Mouse (Mus musculus) CH12.LX (cell line): ENCODE results near the gene Plekhg3. TPM values are rescaled to one million over a fixed set of nuclear protein-coding genes. Genes with fewer than 3 reads are reported as not detected.

Experiments
- DNase-seq: peaks from one replicate; pipeline ENCODE4 v3.0.0-alpha.2; 2013; ENCODE audit errors: extremely low read depth
- H3K27ac ChIP-seq: 2 replicates; pipeline ENCODE4 v1.5.1; 2012; ENCODE audit warnings: low read depth, mild to moderate bottlenecking, control low read depth, moderate library complexity; ENCODE audit not compliant: insufficient read depth
- H3K27me3 ChIP-seq: replicated peaks from 2 replicates; pipeline ENCODE3; 2012; ENCODE audit warnings: inconsistent platforms
- H3K36me3 ChIP-seq, 2 experiments: replicated peaks in 1 of 2; 2 replicates each; pipeline versions ENCODE3 to v1.6.1; 2012; ENCODE audit warnings: inconsistent platforms in 1 of 2, low read length in 1 of 2, mild to moderate bottlenecking in 1 of 2, mixed read lengths in 1 of 2, moderate library complexity in 1 of 2; ENCODE audit not compliant: control insufficient read depth in 1 of 2, insufficient read depth in 1 of 2
- H3K4me1 ChIP-seq, 2 experiments: 2 replicates each; pipeline ENCODE4 v1.6.1; 2012; ENCODE audit warnings: inconsistent platforms in 1 of 2, moderate library complexity in 1 of 2; ENCODE audit not compliant: insufficient read depth in 2 of 2, control insufficient read depth in 1 of 2
- H3K4me2 ChIP-seq: 2 replicates; pipeline ENCODE4 v1.6.1; 2012; ENCODE audit warnings: low read depth, mild to moderate bottlenecking, control low read depth; ENCODE audit not compliant: poor library complexity, insufficient read depth, severe bottlenecking
- H3K4me3 ChIP-seq, 3 experiments: fragments of 150-350 bp in 1 of 3; sonication (generic) in 1 of 3; replicated peaks in 1 of 3; 2 replicates each; pipeline versions ENCODE3 to v1.5.1; 2011 to 2012; ENCODE audit warnings: low read depth in 2 of 3, low read length in 2 of 3, mild to moderate bottlenecking in 2 of 3, moderate library complexity in 2 of 3, control low read depth in 1 of 3, improper control_type of control experiment in 1 of 3, inconsistent platforms in 1 of 3, mixed read lengths in 1 of 3; ENCODE audit not compliant: poor library complexity in 1 of 3
- H3K79me2 ChIP-seq: replicated peaks from 2 replicates; pipeline ENCODE4 v1.6.1; 2012; ENCODE audit warnings: mild to moderate bottlenecking, moderate library complexity; ENCODE audit not compliant: control insufficient read depth, poor library complexity, insufficient read depth, severe bottlenecking; ENCODE audit errors: extremely low read depth
- H3K9ac ChIP-seq: 2 replicates; pipeline ENCODE4 v1.6.1; 2012; ENCODE audit warnings: low read depth, mild to moderate bottlenecking, control low read depth, moderate library complexity; ENCODE audit not compliant: insufficient read depth
- H3K9me3 ChIP-seq: replicated peaks from 2 replicates; pipeline ENCODE3; 2012; ENCODE audit warnings: low read length, inconsistent platforms, mixed read lengths
- BHLHE40 ChIP-seq: IDR thresholded peaks from 2 replicates; pipeline ENCODE4 v1.6.1; 2011; ENCODE audit warnings: mild to moderate bottlenecking, low read depth, low read length, improper control_type of control experiment
- CHD1 ChIP-seq: IDR thresholded peaks from 2 replicates; pipeline ENCODE4 v1.6.1; 2012; ENCODE audit warnings: low read depth, low read length, improper control_type of control experiment, inconsistent platforms
- E2F4 ChIP-seq: IDR thresholded peaks from 2 replicates; pipeline ENCODE4 v1.6.1; 2011; ENCODE audit warnings: low read depth, low read length, improper control_type of control experiment; ENCODE audit not compliant: insufficient replicate concordance
- ELF1 ChIP-seq: IDR thresholded peaks from 2 replicates; pipeline ENCODE4 v1.6.1; 2014; ENCODE audit warnings: low read depth, mild to moderate bottlenecking, inconsistent platforms, low read length, improper control_type of control experiment
- ETS1 ChIP-seq: conservative IDR thresholded peaks from 2 replicates; pipeline ENCODE4 v1.6.1; 2012; ENCODE audit warnings: low read depth, mild to moderate bottlenecking, inconsistent platforms, low read length, improper control_type of control experiment, moderate library complexity
- GABPA ChIP-seq: IDR thresholded peaks from 2 replicates; pipeline ENCODE4 v1.6.1; 2012; ENCODE audit warnings: low read depth, low read length, improper control_type of control experiment, inconsistent platforms; ENCODE audit not compliant: insufficient replicate concordance
- HCFC1 ChIP-seq: IDR thresholded peaks from 2 replicates; pipeline ENCODE4 v1.6.1; 2012; ENCODE audit warnings: low read depth, mild to moderate bottlenecking, inconsistent platforms, low read length, improper control_type of control experiment
- JUND ChIP-seq: conservative IDR thresholded peaks from 2 replicates; pipeline ENCODE4 v1.6.1; 2011; ENCODE audit warnings: low read depth, low read length, improper control_type of control experiment
- MAFK ChIP-seq: IDR thresholded peaks from 2 replicates; pipeline ENCODE4 v1.6.1; 2011; ENCODE audit warnings: low read length, improper control_type of control experiment; ENCODE audit not compliant: insufficient replicate concordance
- MEF2A ChIP-seq: IDR thresholded peaks from 2 replicates; pipeline ENCODE4 v1.6.1; 2014; ENCODE audit warnings: low read depth, mild to moderate bottlenecking, inconsistent platforms, low read length, improper control_type of control experiment, borderline replicate concordance
- MYC ChIP-seq: IDR thresholded peaks from 2 replicates; pipeline ENCODE4 v1.6.1; 2011; ENCODE audit warnings: low read depth, mild to moderate bottlenecking, improper control_type of control experiment, low read length
- NELFE ChIP-seq: IDR thresholded peaks from 2 replicates; pipeline ENCODE4 v1.6.1; 2011; ENCODE audit warnings: low read depth, low read length, improper control_type of control experiment
- NRF1 ChIP-seq: IDR thresholded peaks from 2 replicates; pipeline ENCODE4 v1.6.1; 2014; ENCODE audit warnings: low read depth, mild to moderate bottlenecking, inconsistent platforms, low read length, improper control_type of control experiment, moderate library complexity
- PAX5 ChIP-seq: IDR thresholded peaks from 2 replicates; pipeline ENCODE4 v1.6.1; 2012; ENCODE audit warnings: low read length, inconsistent platforms, mixed read lengths
- POLR2AphosphoS2 ChIP-seq: IDR thresholded peaks from 2 replicates; pipeline ENCODE4 v1.6.1; 2011; ENCODE audit warnings: low read depth, low read length, improper control_type of control experiment
- RAD21 ChIP-seq: IDR thresholded peaks from 2 replicates; pipeline ENCODE4 v1.6.1; 2011; ENCODE audit warnings: low read depth, mild to moderate bottlenecking, low read length, improper control_type of control experiment, moderate library complexity
- RCOR1 ChIP-seq: conservative IDR thresholded peaks from 2 replicates; pipeline ENCODE4 v1.6.1; 2012; ENCODE audit warnings: low read depth, mild to moderate bottlenecking, inconsistent platforms, low read length, improper control_type of control experiment
- SIN3A ChIP-seq: IDR thresholded peaks from 2 replicates; pipeline ENCODE4 v1.6.1; 2012; ENCODE audit warnings: low read length, improper control_type of control experiment, inconsistent platforms
- SMC3 ChIP-seq: IDR thresholded peaks from 2 replicates; pipeline ENCODE4 v1.6.1; 2011; ENCODE audit warnings: low read depth, low read length, improper control_type of control experiment
- TCF12 ChIP-seq: IDR thresholded peaks from 2 replicates; pipeline ENCODE4 v1.6.1; 2014; ENCODE audit warnings: low read depth, mild to moderate bottlenecking, inconsistent platforms, low read length, improper control_type of control experiment
- UBTF ChIP-seq: IDR thresholded peaks from 2 replicates; pipeline ENCODE4 v1.6.1; 2012; ENCODE audit warnings: low read depth, mild to moderate bottlenecking, inconsistent platforms, low read length, improper control_type of control experiment, moderate library complexity
- USF2 ChIP-seq: conservative IDR thresholded peaks from 2 replicates; pipeline ENCODE4 v1.6.1; 2011; ENCODE audit warnings: low read depth, low read length, improper control_type of control experiment
- ZC3H11A ChIP-seq: IDR thresholded peaks from 2 replicates; pipeline ENCODE4 v1.6.1; 2012; ENCODE audit warnings: low read depth, mild to moderate bottlenecking, inconsistent platforms, low read length, improper control_type of control experiment
- ZKSCAN1 ChIP-seq: IDR thresholded peaks from 2 replicates; pipeline ENCODE4 v1.6.1; 2012; ENCODE audit warnings: low read depth, inconsistent platforms, low read length, improper control_type of control experiment, borderline replicate concordance
- ZMIZ1 ChIP-seq: IDR thresholded peaks from 2 replicates; pipeline ENCODE4 v1.6.1; 2012; ENCODE audit warnings: low read depth, mild to moderate bottlenecking, inconsistent platforms, low read length, improper control_type of control experiment
- dilution Hi-C: fragments of 300-500 bp; cut with MboI; formaldehyde crosslinking; loops from 2 replicates; pipeline ENCODE4 v1.14.3; 2020; ENCODE audit warnings: low sequenced_read_pairs; ENCODE audit not compliant: extremely low pct_unique_long_range_greater_than_20kb, extremely low pct_ligation_motif_present
- in situ Hi-C: fragments of 300-500 bp; cut with MboI; formaldehyde crosslinking; loops from 3 replicates; pipeline ENCODE4 v1.14.3; 2019; ENCODE audit warnings: low sequenced_read_pairs, low pct_ligation_motif_present, low pct_unique_long_range_greater_than_20kb, mixed read lengths
- polyA plus RNA-seq: library from polyadenylated mRNA; unstranded; fragments of >175 nt; gene quantifications from 2 replicates; pipeline ENCODE4 v1.2.1, GENCODE M21; 2012; ENCODE audit warnings: low read depth; ENCODE audit not compliant: insufficient read length
- total RNA-seq, 2 experiments: library from RNA; depleted of rRNA; stranded (reverse); fragments of 300-350 nt in 1 of 2; fragments of >200 nt in 1 of 2; gene quantifications; 2 replicates each; pipeline ENCODE4 v1.2.3; 2012 to 2014

The Plekhg3 gene
- total and polyA plus RNA-seq, 3 experiments: 0.04 to 6.1 (median 0.27) TPM

DNA sequence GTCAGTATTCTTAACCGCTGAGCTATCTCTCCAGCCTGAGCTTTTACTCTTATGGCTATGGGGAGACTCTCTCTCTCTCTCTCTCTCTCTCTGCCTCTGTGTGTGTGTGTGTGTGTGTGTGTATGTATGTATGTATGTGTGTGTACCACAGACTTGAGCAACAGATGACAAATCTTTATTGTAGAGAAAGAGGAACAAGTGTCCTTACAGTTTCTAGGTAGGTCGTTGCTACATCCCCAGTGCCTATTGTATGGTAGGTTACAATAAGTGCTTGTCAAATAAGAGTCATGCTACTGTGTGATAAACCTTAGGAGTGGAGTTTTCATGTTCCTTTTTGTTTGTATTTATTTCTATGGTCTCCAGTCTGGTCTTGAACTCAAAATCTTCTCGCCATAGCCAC is 9.5 kb downstream of the Plekhg3 start:
- H3K9me3 ChIP-seq: peaks cover 2% of the 10 kb centered on the region
- peaks cover 4% of the 10 kb centered on the region; the same call in 1 of the 2 replicates for H3K79me2 ChIP-seq
- H3K4me3 ChIP-seq: no peak overlapping the region
- DNase-seq: no peak
- H3K27ac ChIP-seq: no peak overlapping the region
- dilution Hi-C loops: no loop called here
- peaks cover 9 to 35% of the 10 kb centered on the region in 2 experiments for H3K4me1 ChIP-seq
- no peak overlapping the region for H3K4me2 ChIP-seq
- H3K9ac ChIP-seq: no peak overlapping the region
- H3K36me3 ChIP-seq: no peaks in the 10 kb centered on the region
- H3K27me3 ChIP-seq: peaks cover 10% of the 10 kb centered on the region
- in situ Hi-C loops: no loop called here
- TF ChIP-seq MYC (no peak), NRF1 (no peak), POLR2AphosphoS2 (no peak), HCFC1 (no peak), E2F4 (no peak), SMC3 (no peak), ZKSCAN1 (no peak), ELF1 (no peak), CHD1 (no peak), TCF12 (no peak), ZC3H11A (no peak), RCOR1 (no peak), ETS1 (no peak), BHLHE40 (no peak), USF2 (no peak), PAX5 (no peak), NELFE (no peak), MEF2A (no peak), ZMIZ1 (no peak), RAD21 (no peak)
- TF ChIP-seq, all 38 proteins: peak for 0

DNA sequence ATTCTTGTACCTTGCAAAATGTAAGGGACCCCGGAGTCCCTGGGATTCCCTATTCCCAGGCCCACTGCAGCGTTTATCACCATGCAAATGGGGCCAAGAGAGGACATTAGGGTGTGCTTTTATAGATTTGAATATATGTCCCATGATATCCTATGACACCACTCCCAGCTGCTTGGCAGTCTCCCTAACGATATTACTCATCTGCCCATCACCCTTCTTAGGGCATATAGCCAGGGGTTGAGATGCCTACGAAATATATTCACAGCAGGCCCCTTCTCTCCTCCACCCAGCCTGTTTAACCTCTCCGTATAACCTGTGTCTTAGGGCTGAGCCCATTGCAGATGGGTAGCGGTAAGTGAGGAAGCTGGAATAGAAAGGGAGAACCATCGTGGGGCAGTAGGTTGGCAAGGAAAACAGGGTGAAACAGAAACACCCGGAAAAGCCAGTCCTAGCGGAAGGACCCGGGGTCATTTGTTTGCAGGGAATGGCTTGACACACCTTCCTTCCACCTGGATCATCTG is 10.1 kb downstream of the Plekhg3 start:
- Histone ChIP-seq H3K4me2 (no peak overlapping the region), H3K36me3 (no peaks in the 10 kb centered on the region), H3K27ac (no peak overlapping the region), H3K9ac (no peak overlapping the region), H3K9me3 (peaks cover 2% of the 10 kb centered on the region), H3K27me3 (peaks cover 4% of the 10 kb centered on the region), H3K4me1 (peaks cover 9 to 31% of the 10 kb centered on the region in 2 experiments), H3K4me3 (no peak overlapping the region), H3K79me2 (peaks cover 4% of the 10 kb centered on the region; the same call in 1 of the 2 replicates)
- dilution Hi-C loops: no loop called here
- no peak for TF ChIP-seq UBTF
- no peak for TF ChIP-seq NRF1
- no peak for TF ChIP-seq JUND
- no peak for TF ChIP-seq NELFE
- no peak for TF ChIP-seq PAX5
- no peak for TF ChIP-seq SIN3A
- no peak for TF ChIP-seq E2F4
- TF ChIP-seq GABPA: no peak
- TF ChIP-seq CHD1: no peak
- no peak for TF ChIP-seq ELF1
- no peak for TF ChIP-seq ZC3H11A
- no peak for TF ChIP-seq MAFK
- TF ChIP-seq MYC: no peak
- no peak for TF ChIP-seq USF2
- in situ Hi-C loops: no loop called here
- DNase-seq: no peak
